In genomic region chr19:10936077-10936476, GRCm38 (mm10) we compare ENCODE assay signal across 28 mouse cellular contexts. TPM values are rescaled to one million over a fixed set of nuclear protein-coding genes. Genes with fewer than 3 reads are reported as not detected.
DNase-seq lines count a peak whose midpoint lies in the region; ATAC-seq and TF ChIP-seq lines count a peak whose summit lies in the region.
"Had no signal": no experiment of that assay in that cellular context is flagged by ENCODE, and none has a peak within 500 bp of the region (broad histone marks: within the 10 kb centered on the region; RNA-seq: fewer than 3 reads in every experiment).

No protein-coding gene starts in this region.

- intact Hi-C loops in left cerebral cortex, postnatal 14 days (cut with DNase I), result no loop called here

- H3K9ac ChIP-seq in forebrain, postnatal 0 days, result no peak overlapping the region
- no peak overlapping the region for H3K9ac ChIP-seq in forebrain, embryonic 14.5 days (ENCODE audit: low read length)
- no peak overlapping the region for H3K9ac ChIP-seq in liver, embryonic 14.5 days (replicated peaks)
- no peak overlapping the region for H3K9ac ChIP-seq in CH12.LX (ENCODE audit: insufficient read depth, low read depth)
- H3K9ac ChIP-seq: neural tube, embryonic 12.5 days; stomach, embryonic 15.5 days had no signal

- TF ChIP-seq CTCF in forebrain, postnatal 0 days (IDR thresholded peaks at IDR 0.05; ENCODE audit: low read depth), result peak; percentile 36
- peak; percentile 62 for TF ChIP-seq CTCF in liver, embryonic 14.5 days (IDR thresholded peaks at IDR 0.05; ENCODE audit: low read depth)
- peak; percentile 31 to 41; a peak in 3 of 4 replicates for TF ChIP-seq CTCF in CH12.LX (conservative IDR thresholded peaks at IDR 0.05 in 1 of 2, IDR thresholded peaks at IDR 0.05 in 1 of 2; ENCODE audit: low read depth in 2 of 2, low read length in 2 of 2)

- no peaks in the 10 kb centered on the region for H3K36me3 ChIP-seq in forebrain, postnatal 0 days (ENCODE audit: insufficient read depth)
- H3K36me3 ChIP-seq in forebrain, embryonic 14.5 days (ENCODE audit: control insufficient read depth, insufficient read depth, low read length), result no peaks in the 10 kb centered on the region
- H3K36me3 ChIP-seq in liver, embryonic 14.5 days (replicated peaks; ENCODE audit: control insufficient read depth, insufficient read depth, low read depth), result no peaks in the 10 kb centered on the region
- peaks cover 9 to 13% of the 10 kb centered on the region in 2 experiments for H3K36me3 ChIP-seq in CH12.LX (replicated peaks in 1 of 2; ENCODE audit: control insufficient read depth in 1 of 2, insufficient read depth in 1 of 2, low read length in 1 of 2)
- H3K36me3 ChIP-seq: embryonic facial prominence, embryonic 10.5 days; heart, embryonic 13.5 days; neural tube, embryonic 12.5 days; stomach, embryonic 15.5 days had no signal

- H3K4me3 ChIP-seq in forebrain, postnatal 0 days (ENCODE audit: low read depth, low read length), result no peak overlapping the region
- no peak overlapping the region for H3K4me3 ChIP-seq in forebrain, embryonic 14.5 days (ENCODE audit: low read depth, low read length)
- no peak overlapping the region for H3K4me3 ChIP-seq in liver, embryonic 14.5 days (ENCODE audit: insufficient read depth in 1 of 2, low read depth in 2 of 2, low read length in 2 of 2)
- H3K4me3 ChIP-seq in CH12.LX (replicated peaks in 1 of 3; ENCODE audit: low read depth in 2 of 3, low read length in 2 of 3, poor library complexity in 1 of 3), result no peak overlapping the region
- H3K4me3 ChIP-seq: embryonic facial prominence, embryonic 10.5 days; erythroblast, embryonic 14.5 days; heart, embryonic 13.5 days; left cerebral cortex, adult 2 months; neural tube, embryonic 12.5 days; stomach, embryonic 15.5 days had no signal

- no peak for TF ChIP-seq RAD21 in CH12.LX (IDR thresholded peaks at IDR 0.05; ENCODE audit: low read depth, low read length)

- H3K4me1 ChIP-seq in forebrain, postnatal 0 days (ENCODE audit: insufficient read depth), result 0 out of 2 replicates have a peak, but pooled peaks cover 4% of the 10 kb centered on the region
- peaks cover 6% of the 10 kb centered on the region; the same call in 1 of the 2 replicates for H3K4me1 ChIP-seq in forebrain, embryonic 14.5 days (ENCODE audit: control insufficient read depth, insufficient read depth, low read length)
- peaks cover 0 to 19% of the 10 kb centered on the region in 2 experiments for H3K4me1 ChIP-seq in liver, embryonic 14.5 days (replicated peaks; ENCODE audit: control insufficient read depth in 2 of 2, insufficient read depth in 2 of 2, low read length in 1 of 2)
- H3K4me1 ChIP-seq in CH12.LX (ENCODE audit: control insufficient read depth in 1 of 2, insufficient read depth in 2 of 2), result peaks cover 0 to 1% of the 10 kb centered on the region in 2 experiments; a peak in 1 of 4 replicates

- no peak for DNase-seq in forebrain, postnatal 0 days
- no peak for DNase-seq in forebrain, embryonic 14.5 days (ENCODE audit: low spot score)
- no peak for DNase-seq in liver, embryonic 14.5 days (ENCODE audit: low read depth in 3 of 3, low spot score in 3 of 3)
- no peak for DNase-seq in liver
- no peak for DNase-seq in CH12.LX (ENCODE audit: extremely low read depth)
- peak; percentile 58 for DNase-seq in ZHBTc4 (ENCODE audit: low read depth, low spot score)
- DNase-seq in cerebellum, adult 9-11 months, result no peak
- DNase-seq in left cerebral cortex, postnatal 14 days (ENCODE audit: low spot score in 2 of 2), result no peak
- DNase-seq: adrenal gland, adult 2 months; cerebellum, adult 11 months; cerebellum, postnatal 36 days; heart, adult 11 months; heart, postnatal 36 days; lung, adult 18-20 months; thymus, postnatal 25 days had no signal

- no peak for TF ChIP-seq POLR2A in CH12.LX (IDR thresholded peaks at IDR 0.05; ENCODE audit: low read depth, low read length)

- dilution Hi-C loops in CH12.LX (cut with MboI; ENCODE audit: extremely low pct_ligation_motif_present, extremely low pct_unique_long_range_greater_than_20kb, low sequenced_read_pairs), result no loop called here

- no peak overlapping the region for H3K27ac ChIP-seq in forebrain, postnatal 0 days (ENCODE audit: low read depth, low read length)
- H3K27ac ChIP-seq in forebrain, embryonic 14.5 days (ENCODE audit: low read depth, low read length), result no peak overlapping the region
- no peak overlapping the region for H3K27ac ChIP-seq in liver, embryonic 14.5 days
- no peak overlapping the region for H3K27ac ChIP-seq in CH12.LX (ENCODE audit: insufficient read depth, low read depth)
- H3K27ac ChIP-seq: embryonic facial prominence, embryonic 10.5 days; left cerebral cortex, adult 2 months; neural tube, embryonic 12.5 days; stomach, embryonic 15.5 days had no signal

- in situ Hi-C loops in CH12.LX (cut with MboI; ENCODE audit: low pct_ligation_motif_present, low pct_unique_long_range_greater_than_20kb, low sequenced_read_pairs), result no loop called here

- no peaks in the 10 kb centered on the region for H3K27me3 ChIP-seq in forebrain, postnatal 0 days (ENCODE audit: insufficient read depth, low read length)
- 0 out of 2 replicates have a peak, but pooled peaks cover 3% of the 10 kb centered on the region for H3K27me3 ChIP-seq in forebrain, embryonic 14.5 days (replicated peaks; ENCODE audit: control insufficient read depth, insufficient read depth, low read length)
- no peaks in the 10 kb centered on the region for H3K27me3 ChIP-seq in liver, embryonic 14.5 days (ENCODE audit: control insufficient read depth, insufficient read depth, low read length)
- peaks cover 2% of the 10 kb centered on the region for H3K27me3 ChIP-seq in CH12.LX (replicated peaks)
- H3K27me3 ChIP-seq: neural tube, embryonic 12.5 days; stomach, embryonic 15.5 days had no signal

- no peaks in the 10 kb centered on the region for H3K9me3 ChIP-seq in forebrain, postnatal 0 days (ENCODE audit: low read length)
- no peaks in the 10 kb centered on the region for H3K9me3 ChIP-seq in forebrain, embryonic 14.5 days (replicated peaks; ENCODE audit: control insufficient read depth, low read length)
- H3K9me3 ChIP-seq in liver, embryonic 14.5 days (ENCODE audit: control insufficient read depth, low read length), result no peaks in the 10 kb centered on the region
- H3K9me3 ChIP-seq in CH12.LX (replicated peaks; ENCODE audit: low read length), result peaks cover 12% of the 10 kb centered on the region
- H3K9me3 ChIP-seq: embryonic facial prominence, embryonic 10.5 days; heart, embryonic 13.5 days; neural tube, embryonic 12.5 days; stomach, embryonic 15.5 days had no signal

- ATAC-seq in forebrain, postnatal 0 days, result no peak
- ATAC-seq in forebrain, embryonic 14.5 days, result no peak
- ATAC-seq in liver, embryonic 14.5 days (ENCODE audit: insufficient read depth), result no peak
- ATAC-seq: forebrain, embryonic 16.5 days; inflammation-experienced regulatory T-cells, adult 6 months had no signal

- H3K4me2 ChIP-seq in forebrain, postnatal 0 days (ENCODE audit: low read depth), result no peak overlapping the region
- H3K4me2 ChIP-seq in forebrain, embryonic 14.5 days (ENCODE audit: low read length), result no peak overlapping the region
- no peak overlapping the region for H3K4me2 ChIP-seq in liver, embryonic 14.5 days (ENCODE audit: low read depth)
- H3K4me2 ChIP-seq in CH12.LX (ENCODE audit: insufficient read depth, low read depth, poor library complexity, severe bottlenecking), result no peak overlapping the region
- H3K4me2 ChIP-seq: heart, embryonic 13.5 days; neural tube, embryonic 12.5 days; stomach, embryonic 15.5 days had no signal

- H3K79me2 ChIP-seq in CH12.LX (replicated peaks; ENCODE audit: control insufficient read depth, extremely low read depth, insufficient read depth, poor library complexity, severe bottlenecking), result no peaks in the 10 kb centered on the region

- no peak for TF ChIP-seq EP300 in liver, embryonic 14.5 days (IDR thresholded peaks at IDR 0.05; ENCODE audit: low read depth)
- no peak for TF ChIP-seq EP300 in CH12.LX (IDR thresholded peaks at IDR 0.05; ENCODE audit: low read length)

- 89% methylated on average over 5 of the region's 5 CpGs for WGBS in forebrain, postnatal 0 days
- 88% methylated on average over 5 of the region's 5 CpGs for WGBS in forebrain, embryonic 14.5 days
- 77% methylated on average over 5 of the region's 5 CpGs for WGBS in liver, embryonic 14.5 days (ENCODE audit: insufficient replicate concordance)

RNA-seq across cellular contexts. Expression of gene Ptgdr2, which starts 0.9 kb away (rescaled TPM):
- total RNA-seq in forebrain, postnatal 0 days (2014; rRNA removed), result 0.57 and 0.77 TPM in 2 replicates
- polyA plus RNA-seq in forebrain, postnatal 0 days (2015; fragmentation: Nextera tagmentation; extraction: Ambion mirVana), result 0.05 and 0.10 TPM in 2 replicates
- polyA plus RNA-seq in forebrain, embryonic 14.5 days (2014; fragmentation: Nextera tagmentation; extraction: Ambion mirVana), result 0.16 and 0.18 TPM in 2 replicates
- 0.02 and 0.04 TPM in 2 replicates for polyA plus RNA-seq in liver, embryonic 14.5 days (2012; rRNA removed)
- polyA plus RNA-seq in liver, embryonic 14.5 days (2014; fragmentation: Nextera tagmentation; extraction: Ambion mirVana), result 0.05 and 0.09 TPM in 2 replicates
- 0.13 and 0.17 TPM in 2 replicates for total RNA-seq in CH12.LX (2012; rRNA removed)
- not detected in 2 replicates for total RNA-seq in CH12.LX (2014; rRNA removed)
- not detected in 2 replicates for polyA plus RNA-seq in CH12.LX (2012; ENCODE audit: insufficient read length, low read depth)
- under 1 TPM; 0.32 to 0.33 TPM for total RNA-seq in left cerebral cortex, postnatal 14 days (2021)
- total RNA-seq: gastrocnemius, adult 18-20 months had no signal
- polyA plus RNA-seq: embryonic facial prominence, embryonic 10.5 days; erythroblast, embryonic 14.5 days; limb, embryonic 11.5 days; neural tube, embryonic 12.5 days had no signal

RNA-seq across cellular contexts. Expression of gene Ccdc86, which starts 13.0 kb away (rescaled TPM):
- 6.2 and 6.8 TPM in 2 replicates for total RNA-seq in forebrain, postnatal 0 days (2014; rRNA removed)
- polyA plus RNA-seq in forebrain, postnatal 0 days (2015; fragmentation: Nextera tagmentation; extraction: Ambion mirVana), result 12.7 and 16.6 TPM in 2 replicates
- 12.1 and 15.0 TPM in 2 replicates for polyA plus RNA-seq in forebrain, embryonic 14.5 days (2014; fragmentation: Nextera tagmentation; extraction: Ambion mirVana)
- polyA plus RNA-seq in liver, embryonic 14.5 days (2012; rRNA removed), result 3.3 and 4.9 TPM in 2 replicates
- 9.9 and 10.6 TPM in 2 replicates for polyA plus RNA-seq in liver, embryonic 14.5 days (2014; fragmentation: Nextera tagmentation; extraction: Ambion mirVana)
- total RNA-seq in CH12.LX (2012; rRNA removed), result 10.8 and 18.6 TPM in 2 replicates
- 8.5 and 9.5 TPM in 2 replicates for total RNA-seq in CH12.LX (2014; rRNA removed)
- 36.8 and 44.8 TPM in 2 replicates for polyA plus RNA-seq in CH12.LX (2012; ENCODE audit: insufficient read length, low read depth)
- total RNA-seq in left cerebral cortex, postnatal 14 days (2021), result 1 to 10 TPM; 8.5 to 8.9 TPM

RNA-seq across cellular contexts. Expression of gene Zp1, which starts 15.6 kb away (rescaled TPM):
- total RNA-seq in forebrain, postnatal 0 days (2014; rRNA removed), result 0.10 and 0.23 TPM in 2 replicates
- polyA plus RNA-seq in forebrain, postnatal 0 days (2015; fragmentation: Nextera tagmentation; extraction: Ambion mirVana), result 0.59 and 0.68 TPM in 2 replicates
- polyA plus RNA-seq in forebrain, embryonic 14.5 days (2014; fragmentation: Nextera tagmentation; extraction: Ambion mirVana), result 0.99 TPM in 1 of 2 replicates, not detected in the other
- not detected in 2 replicates for polyA plus RNA-seq in liver, embryonic 14.5 days (2012; rRNA removed)
- polyA plus RNA-seq in liver, embryonic 14.5 days (2014; fragmentation: Nextera tagmentation; extraction: Ambion mirVana), result not detected in 2 replicates
- total RNA-seq in CH12.LX (2012; rRNA removed) (not detected in 2 replicates), CH12.LX (2014; rRNA removed) (0.26 TPM in 1 of 2 replicates, not detected in the other)
- not detected in 2 replicates for polyA plus RNA-seq in CH12.LX (2012; ENCODE audit: insufficient read length, low read depth)
- not detected for total RNA-seq in left cerebral cortex, postnatal 14 days (2021)
- total RNA-seq: adrenal gland, adult 2 months; gastrocnemius, adult 18-20 months; heart, postnatal 36 days; layer of hippocampus, adult 8-10 months; left cerebral cortex, adult 2 months; monocyte, adult 5-6 weeks had no signal
- polyA plus RNA-seq: adrenal gland, adult 2 months; embryonic facial prominence, embryonic 10.5 days; erythroblast, embryonic 14.5 days; heart, embryonic 13.5 days; inflammation-experienced regulatory T-cells, adult 6 months; kidney, embryonic 16.5 days; limb, embryonic 11.5 days; neural tube, embryonic 12.5 days; stomach, embryonic 15.5 days had no signal

RNA-seq across cellular contexts. Expression of gene Ms4a10, which starts 38.4 kb away (rescaled TPM):
- total RNA-seq in forebrain, postnatal 0 days (2014; rRNA removed), result not detected in 2 replicates
- polyA plus RNA-seq in forebrain, postnatal 0 days (2015; fragmentation: Nextera tagmentation; extraction: Ambion mirVana), result not detected in 2 replicates
- polyA plus RNA-seq in forebrain, embryonic 14.5 days (2014; fragmentation: Nextera tagmentation; extraction: Ambion mirVana), result not detected in 2 replicates
- polyA plus RNA-seq in liver, embryonic 14.5 days (2012; rRNA removed), result not detected in 2 replicates
- polyA plus RNA-seq in liver, embryonic 14.5 days (2014; fragmentation: Nextera tagmentation; extraction: Ambion mirVana), result 0.23 TPM in 1 of 2 replicates, not detected in the other
- total RNA-seq in CH12.LX (2012; rRNA removed) (not detected in 2 replicates), CH12.LX (2014; rRNA removed) (not detected in 2 replicates)
- not detected in 2 replicates for polyA plus RNA-seq in CH12.LX (2012; ENCODE audit: insufficient read length, low read depth)
- not detected for total RNA-seq in left cerebral cortex, postnatal 14 days (2021)
- total RNA-seq: gastrocnemius, adult 18-20 months; heart, postnatal 36 days; layer of hippocampus, adult 8-10 months; left cerebral cortex, adult 2 months; monocyte, adult 5-6 weeks had no signal
- polyA plus RNA-seq: embryonic facial prominence, embryonic 10.5 days; erythroblast, embryonic 14.5 days; forebrain, embryonic 16.5 days; inflammation-experienced regulatory T-cells, adult 6 months; kidney, embryonic 16.5 days; limb, embryonic 11.5 days; neural tube, embryonic 12.5 days had no signal

RNA-seq across cellular contexts. Expression of gene Prpf19, which starts 41.0 kb away (rescaled TPM):
- total RNA-seq in forebrain, postnatal 0 days (2014; rRNA removed), result 243 and 271 TPM in 2 replicates
- polyA plus RNA-seq in forebrain, postnatal 0 days (2015; fragmentation: Nextera tagmentation; extraction: Ambion mirVana), result 35.6 and 36.9 TPM in 2 replicates
- polyA plus RNA-seq in forebrain, embryonic 14.5 days (2014; fragmentation: Nextera tagmentation; extraction: Ambion mirVana), result 44.2 and 45.5 TPM in 2 replicates
- 108 and 117 TPM in 2 replicates for polyA plus RNA-seq in liver, embryonic 14.5 days (2012; rRNA removed)
- polyA plus RNA-seq in liver, embryonic 14.5 days (2014; fragmentation: Nextera tagmentation; extraction: Ambion mirVana), result 15.7 and 19.1 TPM in 2 replicates
- total RNA-seq in CH12.LX (2012; rRNA removed) (115 and 153 TPM in 2 replicates), CH12.LX (2014; rRNA removed) (357 and 364 TPM in 2 replicates)
- polyA plus RNA-seq in CH12.LX (2012; ENCODE audit: insufficient read length, low read depth), result 244 and 355 TPM in 2 replicates
- total RNA-seq in left cerebral cortex, postnatal 14 days (2021), result 100 to 1,000 TPM; 185 to 190 TPM
